13 mouse cellular contexts compared by ENCODE assay signal in the genomic region with DNA sequence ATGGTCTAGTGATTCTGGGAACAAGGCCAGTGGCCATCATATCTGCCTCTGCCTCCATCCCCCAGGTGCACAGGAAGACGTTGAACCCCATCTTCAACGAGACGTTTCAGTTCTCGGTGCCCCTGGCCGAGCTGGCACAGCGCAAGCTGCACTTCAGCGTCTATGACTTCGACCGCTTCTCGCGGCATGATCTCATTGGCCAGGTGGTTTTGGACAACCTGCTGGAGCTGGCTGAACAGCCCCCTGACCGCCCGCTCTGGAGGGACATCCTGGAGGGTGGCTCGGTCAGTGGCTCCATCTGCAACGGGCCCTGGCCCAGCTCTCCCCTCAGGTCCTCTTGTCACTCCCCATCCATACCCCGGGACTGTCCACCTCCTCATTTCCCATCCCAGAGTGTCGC.
"Had no signal": no experiment of that assay in that cellular context is flagged by ENCODE, and none has a peak within 500 bp of the region (broad histone marks: within the 10 kb centered on the region; RNA-seq: fewer than 3 reads in every experiment).

No protein-coding gene starts in this region.

- DNase-seq: lung, adult 18-20 months; lung, embryonic 14.5 days; lung, postnatal 10 days; lung, postnatal 4 days; midbrain, embryonic 14.5 days; retina, postnatal 1 day; right cerebral cortex, adult 18-20 months; right cerebral cortex, postnatal 25 days; right cerebral cortex, postnatal 4 days; spleen, adult 18-20 months; thymus, adult 18-20 months; thymus, postnatal 14 days; thymus, postnatal 36 days had no signal
